In genomic region chr3:89794616-89795015, GRCm38 (mm10) we compare ENCODE assay signal across 29 mouse cellular contexts. TPM values are rescaled to one million over a fixed set of nuclear protein-coding genes. Genes with fewer than 3 reads are reported as not detected.
DNase-seq lines count a peak whose midpoint lies in the region; ATAC-seq and TF ChIP-seq lines count a peak whose summit lies in the region.
"Had no signal": no experiment of that assay in that cellular context is flagged by ENCODE, and none has a peak within 500 bp of the region (broad histone marks: within the 10 kb centered on the region; RNA-seq: fewer than 3 reads in every experiment).

No protein-coding gene starts in this region.

- TF ChIP-seq EP300 in liver, embryonic 14.5 days (IDR thresholded peaks at IDR 0.05; ENCODE audit: low read depth): no peak

- ATAC-seq in liver, embryonic 14.5 days (ENCODE audit: insufficient read depth): no peak
- ATAC-seq in forebrain, embryonic 16.5 days: no peak
- ATAC-seq: forebrain, postnatal 0 days; midbrain, embryonic 15.5 days had no signal

- peak; percentile 34 for DNase-seq in heart, adult 11 months
- no peak for DNase-seq in heart, adult 18-20 months
- no peak for DNase-seq in liver, embryonic 14.5 days (ENCODE audit: low read depth in 3 of 3, low spot score in 3 of 3)
- DNase-seq in liver (no peak), R1 (ENCODE audit: low read depth, low spot score) (peak; percentile 77)
- no peak for DNase-seq in adrenal gland, postnatal 36 days
- no peak for DNase-seq in left cerebral cortex, adult 8-10 months (ENCODE audit: low spot score in 2 of 2)
- DNase-seq: adrenal gland, postnatal 14 days; cerebellum, adult 18-20 months; cerebellum, postnatal 10 days; forebrain, postnatal 0 days; gastrocnemius, postnatal 10 days; heart, postnatal 4 days; kidney, adult 11 months; kidney, postnatal 25 days; lung, postnatal 10 days; right cerebral cortex, postnatal 25 days; thymus, adult 18-20 months; thymus, postnatal 36 days had no signal

- H3K27me3 ChIP-seq in liver, embryonic 14.5 days (ENCODE audit: control insufficient read depth, insufficient read depth, low read length): no peaks in the 10 kb centered on the region
- no peaks in the 10 kb centered on the region for H3K27me3 ChIP-seq in forebrain, embryonic 16.5 days (replicated peaks; ENCODE audit: control insufficient read depth, insufficient read depth, low read length)
- H3K27me3 ChIP-seq: heart, embryonic 12.5 days; hindbrain, embryonic 13.5 days; kidney, embryonic 15.5 days; limb, embryonic 13.5 days; midbrain, embryonic 15.5 days; neural tube, embryonic 15.5 days had no signal

- H3K4me3 ChIP-seq in liver, embryonic 14.5 days (ENCODE audit: insufficient read depth in 1 of 2, low read depth in 2 of 2, low read length in 2 of 2): no peak overlapping the region
- H3K4me3 ChIP-seq in forebrain, embryonic 16.5 days (replicated peaks; ENCODE audit: low read length): no peak overlapping the region
- H3K4me3 ChIP-seq: erythroblast, embryonic 14.5 days; heart, embryonic 12.5 days; hindbrain, embryonic 13.5 days; kidney, embryonic 15.5 days; layer of hippocampus, adult 2 months; left cerebral cortex, adult 2 months; limb, embryonic 13.5 days; midbrain, embryonic 15.5 days; neural tube, embryonic 15.5 days had no signal

- H3K4me1 ChIP-seq in liver, embryonic 14.5 days (replicated peaks; ENCODE audit: control insufficient read depth in 2 of 2, insufficient read depth in 2 of 2, low read length in 1 of 2): no peaks in the 10 kb centered on the region
- H3K4me1 ChIP-seq in forebrain, embryonic 16.5 days (replicated peaks; ENCODE audit: control insufficient read depth, insufficient read depth, low read length): no peaks in the 10 kb centered on the region
- H3K4me1 ChIP-seq: hindbrain, embryonic 13.5 days; midbrain, embryonic 15.5 days had no signal

- peak; percentile 24 for TF ChIP-seq CTCF in liver, embryonic 14.5 days (IDR thresholded peaks at IDR 0.05; ENCODE audit: low read depth)

- H3K27ac ChIP-seq in liver, embryonic 14.5 days: no peak overlapping the region
- H3K27ac ChIP-seq in forebrain, embryonic 16.5 days (ENCODE audit: low read length): no peak overlapping the region
- H3K27ac ChIP-seq: hindbrain, embryonic 13.5 days; kidney, embryonic 15.5 days; layer of hippocampus, adult 2 months; left cerebral cortex, adult 2 months; limb, embryonic 13.5 days; midbrain, embryonic 15.5 days; neural tube, embryonic 15.5 days had no signal

- no peak overlapping the region for H3K9ac ChIP-seq in liver, embryonic 14.5 days (replicated peaks)
- H3K9ac ChIP-seq in forebrain, embryonic 16.5 days (replicated peaks; ENCODE audit: low read depth, low read length): no peak overlapping the region
- H3K9ac ChIP-seq: forebrain, postnatal 0 days; heart, embryonic 12.5 days; hindbrain, embryonic 13.5 days; kidney, embryonic 15.5 days; limb, embryonic 13.5 days; midbrain, embryonic 15.5 days; neural tube, embryonic 15.5 days had no signal

- no peaks in the 10 kb centered on the region for H3K9me3 ChIP-seq in liver, embryonic 14.5 days (ENCODE audit: control insufficient read depth, low read length)
- no peaks in the 10 kb centered on the region for H3K9me3 ChIP-seq in forebrain, embryonic 16.5 days (ENCODE audit: control insufficient read depth, low read length)
- H3K9me3 ChIP-seq: heart, embryonic 12.5 days; hindbrain, embryonic 13.5 days; kidney, embryonic 15.5 days; limb, embryonic 13.5 days; midbrain, embryonic 15.5 days; neural tube, embryonic 15.5 days had no signal

- no peak overlapping the region for H3K4me2 ChIP-seq in liver, embryonic 14.5 days (ENCODE audit: low read depth)
- no peak overlapping the region for H3K4me2 ChIP-seq in forebrain, embryonic 16.5 days (ENCODE audit: low read length)
- H3K4me2 ChIP-seq: heart, embryonic 12.5 days; hindbrain, embryonic 13.5 days; kidney, embryonic 15.5 days; limb, embryonic 13.5 days; midbrain, embryonic 15.5 days; neural tube, embryonic 15.5 days had no signal

- 44% methylated on average over 2 of the region's 2 CpGs for WGBS in liver, embryonic 14.5 days (ENCODE audit: insufficient replicate concordance)
- 43% methylated on average over 2 of the region's 2 CpGs for WGBS in forebrain, embryonic 16.5 days

- H3K36me3 ChIP-seq in liver, embryonic 14.5 days (replicated peaks; ENCODE audit: control insufficient read depth, insufficient read depth, low read depth): no peaks in the 10 kb centered on the region
- H3K36me3 ChIP-seq in forebrain, embryonic 16.5 days (ENCODE audit: control insufficient read depth, insufficient read depth): no peaks in the 10 kb centered on the region
- H3K36me3 ChIP-seq: heart, embryonic 12.5 days; hindbrain, embryonic 13.5 days; kidney, embryonic 15.5 days; limb, embryonic 13.5 days; midbrain, embryonic 15.5 days; neural tube, embryonic 15.5 days had no signal

RNA-seq across cellular contexts. Expression of gene Ube2q1, which starts 21.2 kb away (rescaled TPM):
- 10 to 100 TPM; 25.9 to 26.1 TPM for total RNA-seq in heart, adult 18-20 months (2021)
- polyA plus RNA-seq in liver, embryonic 14.5 days (2012; rRNA removed): 6.7 and 9.0 TPM in 2 replicates
- polyA plus RNA-seq in liver, embryonic 14.5 days (2014; fragmentation: Nextera tagmentation; extraction: Ambion mirVana): 6.3 and 6.7 TPM in 2 replicates
- 11.3 TPM in 2 replicates for polyA plus RNA-seq in forebrain, embryonic 16.5 days (2015; fragmentation: Nextera tagmentation; extraction: Ambion mirVana)
- total RNA-seq in adrenal gland, postnatal 36 days (2021): 10 to 100 TPM; 63.9 to 64.4 TPM
- 10 to 100 TPM; 78.4 to 83.7 (median 83.2) TPM for total RNA-seq in left cerebral cortex, adult 8-10 months (2022)

RNA-seq across cellular contexts. Expression of gene Chrnb2, which starts 30.2 kb away (rescaled TPM):
- total RNA-seq in heart, adult 18-20 months (2021): under 1 TPM in 1 of 2 experiments, not detected in 1; 0.18 TPM
- 0.12 and 0.15 TPM in 2 replicates for polyA plus RNA-seq in liver, embryonic 14.5 days (2012; rRNA removed)
- 0.10 and 0.18 TPM in 2 replicates for polyA plus RNA-seq in liver, embryonic 14.5 days (2014; fragmentation: Nextera tagmentation; extraction: Ambion mirVana)
- polyA plus RNA-seq in forebrain, embryonic 16.5 days (2015; fragmentation: Nextera tagmentation; extraction: Ambion mirVana): 27.7 and 29.5 TPM in 2 replicates
- 1 to 10 TPM; 3.3 to 3.4 TPM for total RNA-seq in adrenal gland, postnatal 36 days (2021)
- total RNA-seq in left cerebral cortex, adult 8-10 months (2022): 10 to 100 TPM; 28.9 to 31.9 (median 30.8) TPM

RNA-seq across cellular contexts. Expression of gene She, which starts 36.6 kb away (rescaled TPM):
- 10 to 100 TPM; 10.0 to 10.5 TPM for total RNA-seq in heart, adult 18-20 months (2021)
- polyA plus RNA-seq in liver, embryonic 14.5 days (2012; rRNA removed): 0.50 and 0.55 TPM in 2 replicates
- polyA plus RNA-seq in liver, embryonic 14.5 days (2014; fragmentation: Nextera tagmentation; extraction: Ambion mirVana): 0.81 and 0.86 TPM in 2 replicates
- 1.4 and 1.6 TPM in 2 replicates for polyA plus RNA-seq in forebrain, embryonic 16.5 days (2015; fragmentation: Nextera tagmentation; extraction: Ambion mirVana)
- 1 to 10 TPM; 7.8 to 8.5 TPM for total RNA-seq in adrenal gland, postnatal 36 days (2021)
- total RNA-seq in left cerebral cortex, adult 8-10 months (2022): 1 to 10 TPM; 2.7 to 3.7 (median 3.4) TPM
- polyA plus RNA-seq: erythroblast, embryonic 14.5 days had no signal

Comparison
In these comparisons a context has a peak if more than half of its experiments do, and no peak if none do; other contexts are left out.
1. DNase-seq: peak in heart, adult 11 months (single experiment) and R1 (single experiment); none in heart, adult 18-20 months (0 of 2), liver, embryonic 14.5 days (0 of 3), liver (single experiment), adrenal gland, postnatal 36 days (0 of 2) and left cerebral cortex, adult 8-10 months (0 of 2).
2. RNA of gene Chrnb2, which starts 30.2 kb away (total RNA-seq): 28.9 to 31.9 TPM in left cerebral cortex, adult 8-10 months; 3.3 to 3.4 TPM in adrenal gland, postnatal 36 days and 0.18 TPM in heart, adult 18-20 months; every median in the first group is over 4 times any median in the second.